Mouse (Mus musculus): Measurements from ENCODE around the gene Klrb1. TPM values are rescaled to one million over a fixed set of nuclear protein-coding genes. Genes with fewer than 3 reads are reported as not detected.

The Klrb1 gene
- not detected for total RNA-seq (2023)

GRCm38 (mm10) chr6:128722959-128723358 is at the start of gene Klrb1:
TSS of gene Klrb1 (minus strand) at chr6:128723059.

DNA sequence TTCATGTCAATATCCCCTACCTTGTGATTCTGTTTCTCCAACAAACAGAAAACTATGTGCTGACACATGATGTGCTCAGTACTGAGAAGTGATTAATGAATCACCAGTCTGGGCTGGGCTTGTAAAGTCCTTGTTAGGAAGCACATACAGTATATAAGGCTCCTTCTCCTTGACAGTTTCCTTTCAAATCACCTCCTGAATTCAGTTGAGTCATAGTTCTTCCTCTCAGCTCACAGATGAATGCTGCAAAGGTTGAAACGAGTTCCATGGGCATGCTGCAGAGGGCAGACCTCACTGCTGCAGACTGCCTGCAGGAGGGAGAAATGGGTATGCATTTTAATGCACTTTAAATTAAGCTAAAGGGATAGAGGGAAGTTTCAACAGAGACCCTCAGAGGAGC is 60.7 kb downstream of the Klrb1 start, which contains the start of gene Clec2h:
Gene Clec2h, plus strand, starts transcription at position 180 of the 400 bp plus-strand sequence.

Other genes with a start within 250 kb of the Klrb1 start
- gene Pzp, start 196.3 kb downstream of the Klrb1 start, total RNA-seq (2023) = not detected
- not detected for gene A2ml1, start 141.5 kb downstream of the Klrb1 start, total RNA-seq (2023)
- not detected for gene Klrb1a, start 99.5 kb downstream of the Klrb1 start, total RNA-seq (2023)
- not detected for gene Clec2h, start 60.7 kb downstream of the Klrb1 start, total RNA-seq (2023)
- under 1 TPM in 1 of 2 experiments, not detected in 1; 0.20 TPM for gene Klrb1c, start 66.2 kb upstream of the Klrb1 start, total RNA-seq (2023)
- not detected for gene Gm44511, start 103.3 kb upstream of the Klrb1 start, total RNA-seq (2023)
- gene Klrb1b, start 103.3 kb upstream of the Klrb1 start, total RNA-seq (2023) = not detected
- 10 to 100 TPM in 1 of 2 experiments, 1 to 10 TPM in 1; 8.9 to 15.8 TPM for gene Clec2i, start 164.5 kb upstream of the Klrb1 start, total RNA-seq (2023)
- gene BC035044, start 168.1 kb upstream of the Klrb1 start, total RNA-seq (2023) = 10 to 100 TPM; 42.2 to 54.5 TPM
- gene Clec2g, start 211.3 kb upstream of the Klrb1 start, total RNA-seq (2023) = 1 to 10 TPM; 4.0 to 4.6 TPM

All from neutrophil, adult 83 days (primary cell).